Mouse (Mus musculus) E14TG2a.4 (cell line): ENCODE data around the gene Mettl7a2.
"Not testable (repeated sequence)": the region's sequence is repeated elsewhere in the genome, so short reads cannot be mapped to it uniquely, and the experiment has no call there.

Experiments used
- H3K27me3 ChIP-seq: 2 replicates; pipeline ENCODE4 v1.6.1; 2014; ENCODE audit warnings: low read length, control low read depth; ENCODE audit not compliant: insufficient read depth
- H3K36me3 ChIP-seq: 2 replicates; pipeline ENCODE4 v1.6.1; 2014; ENCODE audit warnings: low read length, control low read depth; ENCODE audit not compliant: insufficient read depth
- H3K4me1 ChIP-seq: replicated peaks from 2 replicates; pipeline ENCODE4 v1.6.1; 2014; ENCODE audit warnings: low read depth, low read length, control low read depth
- H3K4me3 ChIP-seq: replicated peaks from 2 replicates; pipeline ENCODE4 v1.5.1; 2014; ENCODE audit warnings: mild to moderate bottlenecking, low read length
- H3K9me3 ChIP-seq: 2 replicates; pipeline ENCODE4 v1.6.1; 2014; ENCODE audit warnings: low read length, control low read depth
- CTCF ChIP-seq: conservative IDR thresholded peaks from 2 replicates; pipeline ENCODE4 v1.5.1; 2014; ENCODE audit warnings: low read length
- NANOG ChIP-seq: IDR thresholded peaks from 2 replicates; pipeline ENCODE4 v1.6.1; 2014; ENCODE audit warnings: borderline replicate concordance, low read length, mixed read lengths
- POU5F1 ChIP-seq: IDR thresholded peaks from 2 replicates; pipeline ENCODE4 v1.6.1; 2014; ENCODE audit warnings: low read length, borderline replicate concordance

Mettl7a2 gene

GRCm38 (mm10) chr15:100355876-100356275, 2.9 kb downstream of the Mettl7a2 start:
- peaks cover 3% of the 10 kb centered on the region; the same call in 1 of the 2 replicates for H3K27me3 ChIP-seq
- H3K36me3 ChIP-seq: no peaks in the 10 kb centered on the region
- TF ChIP-seq NANOG (no peak), CTCF (no peak), POU5F1 (no peak)
- H3K9me3 ChIP-seq: no peaks in the 10 kb centered on the region; the same call in 1 of the 2 replicates
- no peaks in the 10 kb centered on the region; the same call in 1 of the 2 replicates for H3K4me1 ChIP-seq
- H3K4me3 ChIP-seq: no peak overlapping the region

DNA sequence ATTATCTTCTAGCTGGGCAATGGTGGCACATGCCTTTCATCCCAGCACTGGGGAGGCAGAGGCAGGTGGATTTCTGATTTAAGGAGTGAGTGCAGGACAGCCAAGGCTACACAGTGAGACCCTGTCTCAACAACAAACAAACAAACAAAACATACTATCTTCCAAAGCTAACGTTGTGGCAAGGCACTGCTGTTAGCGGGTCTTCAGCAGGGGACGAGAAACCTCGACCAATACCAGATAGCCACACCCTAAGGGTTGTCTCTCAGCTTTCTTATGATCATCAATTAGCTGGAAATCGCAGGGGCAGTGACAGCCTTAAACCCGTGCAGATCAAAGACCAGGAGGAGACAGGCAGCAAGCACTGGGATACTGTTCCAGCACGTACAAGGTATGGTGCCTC, 11.2 kb downstream of the Mettl7a2 start, which contains the start of gene Higd1c:
Higd1c (plus strand) TSS at position 301 of the 400 bp plus-strand sequence.
- Histone ChIP-seq H3K4me3 (no peak within 1 kb of the TSS), H3K36me3 (no peaks in the 10 kb centered on the region), H3K4me1 (no peaks in the 10 kb centered on the region), H3K9me3 (no peaks in the 10 kb centered on the region), H3K27me3 (no peaks in the 10 kb centered on the region)
- TF ChIP-seq POU5F1 (no peak), CTCF (no peak), NANOG (no peak)

GRCm38 (mm10) chr15:100365967-100366366, 13.0 kb downstream of the Mettl7a2 start:
- H3K4me3 ChIP-seq, H3K9me3 ChIP-seq, H3K4me1 ChIP-seq, H3K36me3 ChIP-seq, H3K27me3 ChIP-seq: not testable (repeated sequence)

DNA sequence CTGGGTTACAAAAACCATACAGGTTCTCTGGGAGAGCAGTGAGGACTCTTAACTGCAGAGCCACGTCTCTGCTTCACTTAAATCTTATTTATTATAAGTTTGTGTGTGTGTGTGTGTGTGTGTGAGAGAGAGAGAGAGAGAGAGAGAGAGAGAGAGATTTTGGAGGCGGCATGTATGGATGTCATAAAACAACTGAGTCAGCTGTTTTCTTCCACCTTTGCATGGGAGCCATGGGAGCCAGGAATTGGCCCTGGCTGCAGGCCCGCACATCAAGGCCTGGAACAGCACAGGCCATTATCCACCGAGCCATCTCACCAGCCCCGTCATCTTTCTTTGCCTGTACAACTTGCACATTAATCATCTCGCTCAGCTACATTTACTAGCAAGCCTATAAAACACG, 14.1 kb downstream of the Mettl7a2 start:
- no peaks in the 10 kb centered on the region for H3K9me3 ChIP-seq
- H3K4me1 ChIP-seq: no peaks in the 10 kb centered on the region
- no peaks in the 10 kb centered on the region for H3K36me3 ChIP-seq
- H3K4me3 ChIP-seq: no peak overlapping the region
- no peak for TF ChIP-seq POU5F1
- TF ChIP-seq NANOG: no peak
- TF ChIP-seq CTCF: no peak
- peaks cover 4% of the 10 kb centered on the region; the same call in 1 of the 2 replicates for H3K27me3 ChIP-seq

- Histone ChIP-seq H3K4me1 (0 out of 2 replicates have a peak, but pooled peaks cover 4% of the 10 kb centered on the region), H3K4me3 (no peak overlapping the region), H3K36me3 (no peaks in the 10 kb centered on the region), H3K27me3 (peaks cover 5% of the 10 kb centered on the region; the same call in 1 of the 2 replicates), H3K9me3 (no peaks in the 10 kb centered on the region)
- TF ChIP-seq CTCF (peak; percentile 87), POU5F1 (no peak), NANOG (no peak)
Measured at GRCm38 (mm10) chr15:100375066-100375465, 22.1 kb downstream of the Mettl7a2 start.

GRCm38 (mm10) chr15:100377847-100378505, 25.0 kb downstream of the Mettl7a2 start:
- not testable (repeated sequence) for H3K4me3 ChIP-seq, H3K36me3 ChIP-seq, H3K27me3 ChIP-seq, H3K4me1 ChIP-seq, H3K9me3 ChIP-seq
- 0 out of 2 replicates have a peak, but pooled peaks have one; percentile 17 for TF ChIP-seq CTCF

DNA sequence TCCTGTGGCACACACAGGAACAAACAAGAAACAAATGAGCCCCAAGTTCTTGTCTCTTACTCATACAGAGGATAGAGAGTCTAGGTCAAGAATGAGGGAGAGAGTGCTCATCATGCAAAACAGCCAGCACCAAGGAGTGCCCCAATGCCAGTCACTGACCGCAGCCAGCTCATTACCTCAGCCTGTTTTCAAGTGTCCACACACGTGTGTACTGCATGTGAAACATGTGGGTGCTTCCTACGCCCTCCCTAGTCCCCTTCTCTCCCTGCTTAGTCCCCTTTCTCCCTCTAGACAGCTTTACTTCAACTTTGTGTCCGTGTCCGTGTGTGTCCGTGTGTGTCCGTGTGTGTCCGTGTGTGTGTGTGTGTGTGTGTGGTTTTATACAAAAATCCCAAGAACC, 26.7 kb downstream of the Mettl7a2 start:
- Histone ChIP-seq H3K36me3 (no peaks in the 10 kb centered on the region), H3K4me1 (0 out of 2 replicates have a peak, but pooled peaks cover 3% of the 10 kb centered on the region), H3K9me3 (no peaks in the 10 kb centered on the region), H3K4me3 (no peak overlapping the region), H3K27me3 (0 out of 2 replicates have a peak, but pooled peaks cover 5% of the 10 kb centered on the region)
- TF ChIP-seq CTCF (no peak), POU5F1 (no peak), NANOG (no peak)

GRCm38 (mm10) chr15:100380104-100380503, 27.1 kb downstream of the Mettl7a2 start:
- no peaks in the 10 kb centered on the region for H3K9me3 ChIP-seq
- no peak overlapping the region for H3K4me3 ChIP-seq
- H3K4me1 ChIP-seq: no peaks in the 10 kb centered on the region
- H3K27me3 ChIP-seq: 0 out of 2 replicates have a peak, but pooled peaks cover 5% of the 10 kb centered on the region
- H3K36me3 ChIP-seq: no peaks in the 10 kb centered on the region
- no peak for TF ChIP-seq CTCF
- no peak for TF ChIP-seq POU5F1
- no peak for TF ChIP-seq NANOG

DNA sequence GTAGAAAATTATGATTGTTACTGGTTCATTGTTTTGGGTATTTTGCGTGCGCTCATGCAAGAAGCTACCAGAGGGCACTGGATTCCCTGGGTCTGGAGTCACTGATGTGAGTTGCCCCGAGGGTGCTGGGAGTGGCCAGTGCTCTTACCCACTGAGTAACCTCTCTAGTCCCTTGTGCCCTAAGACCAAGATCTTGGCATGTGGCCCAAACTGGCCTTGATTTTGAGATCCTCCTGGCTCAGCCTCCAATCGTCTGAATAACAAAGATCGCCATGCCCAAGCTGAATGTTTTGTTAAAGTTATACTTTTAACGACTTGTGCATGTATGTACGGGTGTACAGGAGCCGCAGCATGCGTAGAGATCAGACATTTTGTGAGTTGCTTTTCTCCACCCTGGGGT, 32.7 kb downstream of the Mettl7a2 start:
- Histone ChIP-seq H3K9me3 (no peaks in the 10 kb centered on the region), H3K27me3 (no peaks in the 10 kb centered on the region), H3K36me3 (no peaks in the 10 kb centered on the region), H3K4me1 (no peaks in the 10 kb centered on the region), H3K4me3 (no peak overlapping the region)
- TF ChIP-seq CTCF (no peak), NANOG (no peak), POU5F1 (no peak)
